Mouse (Mus musculus) thymus, adult 2 months (tissue): Measurements from ENCODE around the gene Runx3. TPM values are rescaled to one million over a fixed set of nuclear protein-coding genes. Genes with fewer than 3 reads are reported as not detected.

Experiments used
- DNase-seq: peaks from one replicate; pipeline ENCODE4 v3.0.0; 2021
- H3K27ac ChIP-seq: fragments of 200-500 bp; 2 replicates; pipeline ENCODE4 v1.5.1; 2012; ENCODE audit warnings: low read length, control low read depth; ENCODE audit not compliant: control insufficient read depth, insufficient read depth
- H3K27me3 ChIP-seq: fragments of 200-500 bp; 2 replicates; pipeline ENCODE4 v1.6.1; 2012; ENCODE audit warnings: mild to moderate bottlenecking, low read length, moderate library complexity, mixed read lengths; ENCODE audit not compliant: control insufficient read depth, insufficient read depth
- H3K36me3 ChIP-seq: fragments of 200-500 bp; 2 replicates; pipeline ENCODE4 v1.6.1; 2012; ENCODE audit warnings: mild to moderate bottlenecking, low read length, moderate library complexity; ENCODE audit not compliant: control insufficient read depth, insufficient read depth
- H3K4me1 ChIP-seq: fragments of 200-500 bp; replicated peaks from 2 replicates; pipeline ENCODE4 v1.6.1; 2012; ENCODE audit warnings: low read length; ENCODE audit not compliant: control insufficient read depth, insufficient read depth
- H3K4me3 ChIP-seq: fragments of 200-500 bp; 2 replicates; pipeline ENCODE4 v1.5.1; 2012; ENCODE audit warnings: mild to moderate bottlenecking, low read length, control low read depth, moderate library complexity; ENCODE audit not compliant: control insufficient read depth, insufficient read depth
- CTCF ChIP-seq: fragments of 200-500 bp; IDR thresholded peaks from 2 replicates; pipeline ENCODE4 v1.5.1; 2012; ENCODE audit warnings: mild to moderate bottlenecking, control low read depth, low read length, moderate library complexity, borderline replicate concordance; ENCODE audit not compliant: control insufficient read depth, poor library complexity, insufficient read depth; ENCODE audit errors: extremely low read depth
- POLR2A ChIP-seq: fragments of 200-500 bp; IDR thresholded peaks from 2 replicates; pipeline ENCODE4 v1.6.1; 2012; ENCODE audit warnings: mild to moderate bottlenecking, low read length, control low read depth, moderate library complexity; ENCODE audit not compliant: control insufficient read depth, poor library complexity, insufficient read depth; ENCODE audit errors: extremely low read depth
- WGBS: fragments of 180-500 bp; shearing (Covaris S2); methylation state at CpG from one replicate; pipeline ENCODE4 v1.1.7; 2018; 5-methylcytosine and 5-hydroxymethylcytosine counted together
- polyA plus RNA-seq: library from polyadenylated mRNA; depleted of rRNA; stranded (reverse); fragments of >200 nt; gene quantifications from 2 replicates; pipeline ENCODE4 v1.2.3, GENCODE M21; 2012

Runx3 gene
- polyA plus RNA-seq, 1 experiment, result 24.6 TPM

DNA sequence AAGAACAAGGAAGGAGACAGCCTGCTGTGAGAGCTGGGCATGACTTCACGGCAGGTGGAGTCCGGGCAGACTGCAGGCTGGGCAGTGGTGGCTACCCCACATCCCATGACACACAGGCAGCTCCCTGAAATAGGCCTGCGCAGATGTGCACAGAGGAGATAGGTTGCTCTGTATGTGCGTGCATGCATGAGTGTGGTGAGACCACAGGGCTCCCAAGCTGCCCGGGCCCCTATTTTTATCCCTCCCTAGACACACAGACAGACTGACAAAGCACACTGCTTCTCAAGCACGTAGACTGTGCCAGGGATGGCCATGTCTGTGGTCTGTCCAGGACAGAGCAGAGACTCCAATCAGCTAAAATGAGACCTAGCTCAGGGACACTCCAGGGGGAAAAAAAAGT is 10.7 kb downstream of the Runx3 start:
- TF ChIP-seq POLR2A (no peak), CTCF (no peak)
- no peaks in the 10 kb centered on the region for H3K36me3 ChIP-seq
- peaks cover 32% of the 10 kb centered on the region for H3K4me1 ChIP-seq
- H3K4me3 ChIP-seq, result no peak overlapping the region
- H3K27ac ChIP-seq, result no peak overlapping the region
- DNase-seq, result no peak
- WGBS, result 15% methylated on average over 6 of the region's 6 CpGs
- H3K27me3 ChIP-seq, result no peaks in the 10 kb centered on the region

DNA sequence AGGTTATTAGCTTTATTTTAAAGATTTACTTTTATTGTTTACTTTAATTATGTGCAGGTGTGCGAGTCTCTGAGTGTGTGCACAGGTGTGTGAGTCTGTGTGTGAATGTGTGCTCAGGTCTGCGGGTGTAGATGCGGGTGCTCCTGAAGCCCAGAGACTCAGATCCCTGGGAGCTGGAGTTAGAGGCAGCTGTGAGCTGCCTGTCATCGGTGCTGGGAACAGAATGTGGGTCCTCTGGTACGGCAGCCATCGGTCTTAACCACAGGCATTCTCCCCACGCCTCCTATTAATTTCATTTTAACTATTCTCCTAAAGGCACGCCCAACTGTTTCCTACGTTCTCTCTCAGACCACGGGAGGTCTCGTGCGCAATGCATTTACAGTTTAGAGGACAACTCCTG is 12.3 kb downstream of the Runx3 start:
- TF ChIP-seq POLR2A (no peak), CTCF (no peak)
- WGBS, result 94% methylated on average over 12 of the region's 12 CpGs
- no peaks in the 10 kb centered on the region for H3K36me3 ChIP-seq
- peaks cover 36% of the 10 kb centered on the region for H3K4me1 ChIP-seq
- H3K4me3 ChIP-seq, result no peak overlapping the region
- H3K27ac ChIP-seq, result no peak overlapping the region
- H3K27me3 ChIP-seq, result no peaks in the 10 kb centered on the region
- DNase-seq, result no peak

- Histone ChIP-seq H3K36me3 (no peaks in the 10 kb centered on the region), H3K4me1 (peaks cover 30% of the 10 kb centered on the region), H3K27ac (no peak overlapping the region), H3K27me3 (no peaks in the 10 kb centered on the region; the same call in 1 of the 2 replicates), H3K4me3 (no peak overlapping the region)
- no peak for DNase-seq
- TF ChIP-seq CTCF, result no peak
- no peak for TF ChIP-seq POLR2A
- WGBS, result 91% methylated on average over 4 of the region's 4 CpGs
These were observed 13.3 kb downstream of the Runx3 start for GRCm38 (mm10) chr4:135133711-135134110.

DNA sequence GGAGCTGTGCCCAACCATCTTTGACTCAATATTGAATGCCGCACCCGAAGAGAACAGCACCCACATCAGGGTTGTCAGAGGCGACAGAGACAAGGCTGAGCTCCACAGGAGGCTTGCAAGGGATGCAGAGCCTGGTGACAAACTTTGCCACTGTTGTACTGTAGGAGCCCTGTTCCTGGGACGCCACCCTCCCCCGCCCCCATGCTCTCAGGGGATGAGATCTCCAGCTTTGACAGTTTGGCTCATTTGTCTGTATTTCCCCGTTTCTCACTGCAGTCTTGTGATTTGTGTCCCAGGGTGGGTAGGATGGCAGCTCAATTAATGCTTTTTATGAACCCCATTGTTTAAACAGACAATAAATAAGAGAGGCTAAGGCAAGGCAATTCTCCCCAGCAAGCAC is 14.9 kb downstream of the Runx3 start:
- no peak overlapping the region for H3K27ac ChIP-seq
- 90% methylated on average over 6 of the region's 6 CpGs for WGBS
- no peaks in the 10 kb centered on the region for H3K36me3 ChIP-seq
- peaks cover 22% of the 10 kb centered on the region for H3K4me1 ChIP-seq
- TF ChIP-seq CTCF (no peak), POLR2A (no peak)
- peaks cover 3% of the 10 kb centered on the region; the same call in 1 of the 2 replicates for H3K27me3 ChIP-seq
- no peak for DNase-seq
- no peak overlapping the region for H3K4me3 ChIP-seq

GRCm38 (mm10) chr4:135136202-135136601 is 15.8 kb downstream of the Runx3 start:
- WGBS, result 56% methylated on average over 8 of the region's 8 CpGs

DNA sequence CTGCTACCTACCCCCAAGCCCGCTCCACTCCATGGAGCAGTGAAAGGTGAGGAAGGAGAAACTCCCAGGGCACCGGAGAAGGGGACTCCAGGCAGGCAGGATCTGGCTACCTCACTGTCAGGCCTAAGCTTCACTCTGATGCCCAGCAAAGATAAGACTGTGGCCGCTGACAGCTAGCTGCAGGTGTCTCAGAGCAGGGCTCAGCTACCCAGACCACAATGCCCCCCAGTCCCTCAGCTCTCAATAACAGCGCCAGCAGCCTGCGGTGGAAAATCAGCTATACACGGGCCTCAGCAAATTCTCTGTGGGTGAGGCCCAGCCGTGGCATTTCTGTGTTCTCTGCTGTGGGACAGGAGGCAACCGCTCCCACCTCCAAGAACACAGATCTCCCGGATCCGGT is 16.2 kb downstream of the Runx3 start:
- Histone ChIP-seq H3K4me1 (peaks cover 25% of the 10 kb centered on the region), H3K4me3 (no peak overlapping the region), H3K27me3 (peaks cover 15% of the 10 kb centered on the region), H3K36me3 (no peaks in the 10 kb centered on the region), H3K27ac (no peak overlapping the region)
- DNase-seq, result no peak
- TF ChIP-seq CTCF, result no peak
- no peak for TF ChIP-seq POLR2A
- WGBS, result 20% methylated on average over 10 of the region's 10 CpGs

More at GRCm38 (mm10) chr4:135136202-135136601, 15.8 kb downstream of the Runx3 start:
- Histone ChIP-seq H3K4me1 (peaks cover 25% of the 10 kb centered on the region), H3K27ac (no peak overlapping the region), H3K4me3 (no peak overlapping the region), H3K27me3 (peaks cover 12% of the 10 kb centered on the region), H3K36me3 (no peaks in the 10 kb centered on the region)
- TF ChIP-seq POLR2A, result no peak
- no peak for TF ChIP-seq CTCF
- no peak for DNase-seq

GRCm38 (mm10) chr4:135140647-135141515 is 20.4 kb downstream of the Runx3 start:
- Histone ChIP-seq H3K4me1 (peaks cover 25% of the 10 kb centered on the region), H3K4me3 (no peak overlapping the region), H3K27me3 (peaks cover 15% of the 10 kb centered on the region), H3K36me3 (no peaks in the 10 kb centered on the region), H3K27ac (no peak overlapping the region)
- TF ChIP-seq CTCF (no peak), POLR2A (no peak)
- no peak for DNase-seq
- 1% methylated on average over 25 of the region's 25 CpGs for WGBS
